Mouse (Mus musculus) G1E (cell line): Measurements from ENCODE around the gene Rgs12. TPM values are rescaled to one million over a fixed set of nuclear protein-coding genes. Genes with fewer than 3 reads are reported as not detected.

Experiments used
- ATAC-seq: 2 replicates; pipeline ENCODE4 v1.8.0; 2016; ENCODE audit warnings: mild to moderate bottlenecking; ENCODE audit not compliant: insufficient number of reproducible peaks, poor library complexity, low FRiP score, severe bottlenecking; ENCODE audit errors: extremely low read depth
- DNase-seq: peaks from one replicate; pipeline ENCODE4 v3.0.0; 2012; ENCODE audit warnings: low spot score
- H3K27me3 ChIP-seq: 2 replicates; pipeline ENCODE4 v1.6.1; 2012; ENCODE audit warnings: mild to moderate bottlenecking, low read length, inconsistent platforms; ENCODE audit not compliant: insufficient read depth
- H3K36me3 ChIP-seq: replicated peaks from 2 replicates; pipeline ENCODE3; 2012; ENCODE audit warnings: mild to moderate bottlenecking, inconsistent platforms
- H3K4me1 ChIP-seq: 2 replicates; pipeline ENCODE4 v1.6.1; 2012; ENCODE audit warnings: low read depth, low read length, inconsistent platforms, mixed read lengths; ENCODE audit not compliant: insufficient read depth
- H3K4me3 ChIP-seq: 2 replicates; pipeline ENCODE4 v1.5.1; 2012; ENCODE audit warnings: low read depth, mild to moderate bottlenecking, inconsistent platforms, low read length, moderate library complexity, mixed read lengths
- H3K9me3 ChIP-seq: replicated peaks from 2 replicates; pipeline ENCODE4 v1.6.1; 2012; ENCODE audit warnings: inconsistent platforms
- CTCF ChIP-seq: IDR thresholded peaks from 2 replicates; pipeline ENCODE4 v1.5.1; 2012; ENCODE audit warnings: low read depth, low read length, inconsistent platforms, mixed read lengths
- GATA1 ChIP-seq: IDR thresholded peaks from 2 replicates; pipeline ENCODE4 v1.6.1; 2012; ENCODE audit warnings: borderline replicate concordance, low read length, inconsistent platforms, mixed read lengths
- GATA2 ChIP-seq: IDR thresholded peaks from 2 replicates; pipeline ENCODE4 v1.6.1; 2012; ENCODE audit warnings: low read depth, low read length, inconsistent platforms, borderline replicate concordance
- POLR2AphosphoS5 ChIP-seq: IDR thresholded peaks from 2 replicates; pipeline ENCODE4 v1.6.1; 2012; ENCODE audit warnings: low read depth, low read length, inconsistent platforms; ENCODE audit not compliant: insufficient replicate concordance
- TAL1 ChIP-seq: conservative IDR thresholded peaks from 2 replicates; pipeline ENCODE4 v1.6.1; 2012; ENCODE audit warnings: low read depth, low read length, inconsistent platforms, mixed read lengths
- polyA plus RNA-seq: library from polyadenylated mRNA; stranded (reverse); fragments of >175 nt; gene quantifications from 2 replicates; pipeline ENCODE4 v1.2.3, GENCODE M21; 2012
- total RNA-seq, 2 experiments: library from RNA; stranded (forward) in 1 of 2; stranded (reverse) in 1 of 2; fragments of 200-1000 nt in 1 of 2; fragments of >200 nt in 1 of 2; fragmentation: Nextera tagmentation in 1 of 2; gene quantifications; 2 replicates each; pipeline ENCODE4 v1.2.3; 2014 to 2017

Gene Rgs12
- total and polyA plus RNA-seq, 3 experiments = 1.8 to 14.3 (median 5.7) TPM

- TF ChIP-seq CTCF (no peak), POLR2AphosphoS5 (no peak), TAL1 (no peak), GATA1 (no peak), GATA2 (no peak)
Observed at GRCm38 (mm10) chr5:35001144-35001543, 51.9 kb downstream of the Rgs12 start.

DNA sequence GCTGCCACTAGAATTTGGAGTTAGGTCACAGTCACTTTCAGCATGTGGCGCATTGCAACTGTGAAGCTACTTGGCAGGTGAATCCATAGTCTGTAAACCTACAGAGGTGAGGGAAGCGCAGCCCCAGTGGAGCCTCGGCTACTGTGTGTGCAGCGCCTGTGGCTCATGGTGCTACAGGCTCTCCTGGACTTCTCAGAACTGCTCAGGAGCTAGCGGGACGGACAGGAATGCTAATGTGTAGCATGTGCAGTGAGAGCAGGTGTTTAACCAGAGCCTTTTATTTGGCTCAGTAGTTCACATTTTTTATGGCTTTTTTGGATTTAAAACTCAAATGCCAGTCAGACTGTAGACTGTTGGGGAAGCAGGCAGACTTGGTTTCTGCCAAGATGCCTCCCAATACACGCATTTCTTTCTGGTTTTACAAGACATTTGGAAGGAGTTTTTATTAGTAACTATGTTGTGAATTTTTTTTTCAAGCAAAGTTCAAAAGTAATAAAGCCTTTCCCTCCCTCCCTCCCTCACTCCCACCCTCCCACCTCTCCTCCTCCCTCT is 54.4 kb downstream of the Rgs12 start:
- TF ChIP-seq CTCF = no peak
- no peak for TF ChIP-seq POLR2AphosphoS5
- no peak for TF ChIP-seq GATA1
- TF ChIP-seq TAL1 = no peak
- no peak for TF ChIP-seq GATA2
- Histone ChIP-seq H3K4me3 (no peak overlapping the region), H3K36me3 (no peaks in the 10 kb centered on the region), H3K9me3 (no peaks in the 10 kb centered on the region), H3K27me3 (peaks cover 12% of the 10 kb centered on the region), H3K4me1 (no peaks in the 10 kb centered on the region)
- DNase-seq = no peak
- no peak for ATAC-seq

More at GRCm38 (mm10) chr5:35001144-35001543, 51.9 kb downstream of the Rgs12 start:
- ATAC-seq (no peak), DNase-seq (no peak)
- no peaks in the 10 kb centered on the region for H3K36me3 ChIP-seq
- H3K9me3 ChIP-seq = no peaks in the 10 kb centered on the region
- no peak overlapping the region for H3K4me3 ChIP-seq
- no peaks in the 10 kb centered on the region for H3K4me1 ChIP-seq
- H3K27me3 ChIP-seq = peaks cover 12% of the 10 kb centered on the region

- Histone ChIP-seq H3K27me3 (peaks cover 11% of the 10 kb centered on the region), H3K36me3 (no peaks in the 10 kb centered on the region), H3K4me3 (no peak overlapping the region), H3K9me3 (no peaks in the 10 kb centered on the region), H3K4me1 (no peaks in the 10 kb centered on the region)
- ATAC-seq = no peak
- TF ChIP-seq GATA2 (no peak), POLR2AphosphoS5 (no peak), GATA1 (no peak), TAL1 (no peak), CTCF (no peak)
- no peak for DNase-seq
Observed at GRCm38 (mm10) chr5:35004769-35005168, 55.5 kb downstream of the Rgs12 start.

- ATAC-seq = no peak
- Histone ChIP-seq H3K36me3 (no peaks in the 10 kb centered on the region), H3K27me3 (peaks cover 11% of the 10 kb centered on the region), H3K4me1 (no peaks in the 10 kb centered on the region), H3K4me3 (no peak overlapping the region), H3K9me3 (no peaks in the 10 kb centered on the region)
- no peak for DNase-seq
- no peak for TF ChIP-seq CTCF
- no peak for TF ChIP-seq GATA2
- TF ChIP-seq TAL1 = no peak
- no peak for TF ChIP-seq POLR2AphosphoS5
Observed at GRCm38 (mm10) chr5:35005659-35006058, 56.4 kb downstream of the Rgs12 start.

- peaks cover 11% of the 10 kb centered on the region for H3K27me3 ChIP-seq
- no peak for DNase-seq
- no peak for ATAC-seq
- no peak overlapping the region for H3K4me3 ChIP-seq
- TF ChIP-seq CTCF (no peak), GATA2 (no peak), GATA1 (no peak), TAL1 (no peak), POLR2AphosphoS5 (no peak)
- no peaks in the 10 kb centered on the region for H3K4me1 ChIP-seq
- no peaks in the 10 kb centered on the region for H3K36me3 ChIP-seq
- no peaks in the 10 kb centered on the region for H3K9me3 ChIP-seq
Observed at GRCm38 (mm10) chr5:35006599-35006998, 57.4 kb downstream of the Rgs12 start.

GRCm38 (mm10) chr5:35009163-35009562 is 59.9 kb downstream of the Rgs12 start:
- H3K27me3 ChIP-seq = peaks cover 4% of the 10 kb centered on the region; the same call in 1 of the 2 replicates
- DNase-seq = no peak
- no peaks in the 10 kb centered on the region for H3K36me3 ChIP-seq
- H3K9me3 ChIP-seq = no peaks in the 10 kb centered on the region
- TF ChIP-seq CTCF (no peak), TAL1 (no peak), GATA2 (no peak), GATA1 (no peak), POLR2AphosphoS5 (no peak)
- ATAC-seq = no peak
- H3K4me1 ChIP-seq = no peaks in the 10 kb centered on the region
- H3K4me3 ChIP-seq = no peak overlapping the region

DNA sequence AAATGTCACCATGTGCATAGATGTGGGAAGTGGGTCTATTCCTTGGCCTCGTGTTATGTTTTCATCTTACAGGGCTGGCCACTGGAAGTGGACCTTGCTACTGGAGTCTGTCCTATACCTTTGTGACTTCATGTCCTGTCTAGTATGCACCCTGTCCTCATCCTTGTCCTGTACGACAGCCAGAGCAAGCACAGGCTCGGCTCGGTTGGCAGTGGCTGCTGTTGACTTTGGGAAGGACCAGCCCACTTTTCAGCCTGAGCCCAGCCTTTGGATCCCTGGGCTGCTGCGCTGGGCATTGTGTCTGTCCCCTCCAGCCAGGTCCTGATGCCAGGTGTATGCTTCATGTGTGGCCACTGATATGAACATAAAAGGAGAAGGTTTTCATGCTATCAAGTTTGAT is 61.4 kb downstream of the Rgs12 start:
- Histone ChIP-seq H3K4me1 (no peaks in the 10 kb centered on the region), H3K4me3 (no peak overlapping the region), H3K27me3 (no peaks in the 10 kb centered on the region), H3K9me3 (no peaks in the 10 kb centered on the region), H3K36me3 (no peaks in the 10 kb centered on the region)
- TF ChIP-seq TAL1 = no peak
- no peak for TF ChIP-seq GATA2
- no peak for TF ChIP-seq POLR2AphosphoS5
- no peak for TF ChIP-seq CTCF
- TF ChIP-seq GATA1 = no peak
- DNase-seq = no peak
- ATAC-seq = no peak
